Mouse (Mus musculus): ENCODE measurements around the gene Cgnl1. TPM values are rescaled to one million over a fixed set of nuclear protein-coding genes. Genes with fewer than 3 reads are reported as not detected.
A peak's percentile ranks its signal among the peaks of the same experiment; 100 is the strongest.

Gene Cgnl1
- 1 to 10 TPM; 4.0 to 7.6 TPM for total RNA-seq (2021)
- long read RNA-seq, experiment 1, partial matches to known transcripts, result 1 of 7 reads
- long read RNA-seq, experiment 1, other reads (novel, unspliced or antisense), result 6 of 7 reads
- long read RNA-seq, experiment 2, partial matches to known transcripts, result 0 of 5 reads
- long read RNA-seq, experiment 2, other reads (novel, unspliced or antisense), result 5 of 5 reads

DNA sequence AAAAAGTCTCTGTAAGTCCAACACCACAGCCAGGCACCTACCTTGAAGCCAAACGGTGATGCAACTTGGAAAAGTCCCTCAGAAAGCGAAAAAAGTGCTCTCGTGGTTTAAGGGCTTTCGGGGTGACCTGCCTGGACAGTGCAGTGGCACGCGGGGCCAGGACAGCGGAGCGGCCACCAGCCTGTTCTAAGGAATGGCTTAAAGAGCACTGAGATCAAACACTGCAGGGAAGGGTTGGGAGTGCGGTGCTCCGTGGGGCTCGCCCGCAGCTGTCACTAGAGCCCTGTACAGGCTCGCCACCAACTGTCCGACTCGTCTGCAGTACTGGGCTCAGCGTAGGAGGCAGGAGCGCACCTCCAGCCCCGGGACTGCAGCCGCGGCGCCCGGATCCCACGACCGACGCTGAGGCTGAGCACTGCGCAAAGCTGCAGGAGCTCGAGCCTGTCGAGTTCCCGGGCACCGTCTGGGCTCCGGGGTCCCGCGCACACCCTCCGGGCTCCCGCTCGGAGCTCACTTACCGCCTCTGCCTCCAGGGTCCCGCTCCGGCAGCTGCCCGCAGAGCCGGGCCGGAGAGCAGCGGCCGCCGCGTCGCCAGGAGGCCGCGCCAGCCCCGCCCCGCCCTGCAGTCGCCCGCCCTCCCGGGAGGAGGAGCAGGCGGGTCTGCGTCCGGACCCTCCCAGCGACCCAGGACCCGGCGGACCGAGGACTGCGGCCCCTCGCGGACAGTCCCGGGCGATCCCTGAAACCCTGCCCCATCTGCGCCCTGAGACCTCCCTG lies at the start of gene Cgnl1:
TSS of gene Cgnl1 (minus strand) at position 612 of the 777 bp plus-strand sequence.
- DNase-seq, result peak; percentile 55 to 67
- intact Hi-C loops (cut with DNase I), result loop anchor here (5.0 kb wide), 1 partner anchor 124 kb away; no protein-coding TSS in a partner anchor

DNA sequence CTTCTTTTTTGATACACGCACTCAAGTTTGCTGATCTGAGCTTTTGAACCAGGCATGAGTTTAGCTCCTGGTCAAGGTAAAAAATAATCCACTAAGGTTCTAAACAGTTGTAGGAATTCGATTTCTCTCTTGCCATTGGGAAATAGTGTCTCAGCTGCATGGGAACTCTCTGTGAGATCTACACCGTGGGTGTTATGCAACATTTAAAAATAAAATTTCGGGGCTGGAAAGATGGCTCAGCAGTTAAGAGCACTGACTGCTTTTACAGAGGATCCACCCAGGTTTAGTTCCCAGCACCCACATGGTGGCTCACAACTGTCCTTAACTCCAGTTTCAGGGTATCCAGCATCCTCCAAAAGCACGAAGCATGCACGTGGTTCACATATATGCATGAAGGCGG lies 47.1 kb upstream of the Cgnl1 start:
- DNase-seq, result no peak
- intact Hi-C loops (cut with DNase I), result no loop called here

DNA sequence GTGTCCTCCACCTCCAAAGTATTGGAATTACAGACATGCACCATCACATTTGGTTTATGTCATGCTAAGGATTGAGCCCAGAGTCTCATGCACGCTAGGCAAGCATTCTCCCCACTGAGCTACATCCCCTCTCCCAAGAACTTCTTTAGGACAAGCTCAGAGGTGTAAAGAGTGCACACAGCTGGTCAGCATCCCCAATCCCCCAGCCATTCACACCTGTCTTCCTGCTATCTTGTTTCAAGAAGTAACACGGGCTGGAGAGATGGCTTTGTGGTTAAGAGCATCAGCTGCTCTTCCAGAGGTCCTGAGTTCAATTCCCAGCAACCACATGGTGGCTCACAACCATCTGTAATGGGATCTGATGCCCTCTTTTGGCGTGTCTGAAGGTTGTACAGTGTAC lies 44.7 kb upstream of the Cgnl1 start:
- no peak for DNase-seq
- intact Hi-C loops (cut with DNase I), result no loop called here

DNA sequence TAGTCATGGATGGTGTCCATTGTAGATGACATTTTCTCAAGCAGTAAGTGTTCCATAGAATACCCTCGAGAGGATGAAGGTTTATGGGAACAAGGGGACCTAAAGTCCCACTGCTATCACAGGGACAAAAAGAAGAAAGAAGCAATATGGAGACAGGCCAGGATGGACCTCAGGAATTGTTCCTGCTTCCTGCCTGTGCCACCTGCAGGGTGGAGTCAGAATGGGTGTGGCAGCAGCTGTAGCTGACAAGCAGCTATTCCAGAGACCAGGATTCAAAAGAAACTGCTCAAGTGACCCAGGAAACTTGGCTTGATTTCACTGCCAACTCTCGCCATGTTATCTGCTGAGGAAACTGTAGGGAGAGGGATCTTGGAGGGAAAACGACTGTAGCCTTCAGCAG lies 42.2 kb upstream of the Cgnl1 start:
- no peak for DNase-seq
- intact Hi-C loops (cut with DNase I), result no loop called here

DNA sequence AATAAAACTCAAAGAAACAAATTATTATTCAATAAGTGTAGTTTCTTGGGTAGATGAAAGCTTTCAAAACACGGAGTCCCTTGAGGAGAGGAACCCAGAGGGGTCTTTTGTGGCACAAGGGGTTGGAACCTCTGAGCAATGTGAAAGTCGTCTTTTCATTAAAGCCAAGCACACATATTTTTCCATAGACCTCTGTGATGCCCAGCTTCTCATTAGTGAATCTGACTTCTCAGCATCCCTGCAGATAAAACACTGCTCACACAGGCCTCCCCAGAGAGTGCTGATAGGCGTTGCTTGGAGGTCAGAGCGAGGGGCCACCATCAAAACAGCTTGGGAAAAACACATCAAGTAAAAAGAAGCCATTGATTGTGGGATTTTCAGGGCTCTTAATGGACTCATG lies 41.5 kb upstream of the Cgnl1 start:
- no peak for DNase-seq
- intact Hi-C loops (cut with DNase I), result no loop called here

DNA sequence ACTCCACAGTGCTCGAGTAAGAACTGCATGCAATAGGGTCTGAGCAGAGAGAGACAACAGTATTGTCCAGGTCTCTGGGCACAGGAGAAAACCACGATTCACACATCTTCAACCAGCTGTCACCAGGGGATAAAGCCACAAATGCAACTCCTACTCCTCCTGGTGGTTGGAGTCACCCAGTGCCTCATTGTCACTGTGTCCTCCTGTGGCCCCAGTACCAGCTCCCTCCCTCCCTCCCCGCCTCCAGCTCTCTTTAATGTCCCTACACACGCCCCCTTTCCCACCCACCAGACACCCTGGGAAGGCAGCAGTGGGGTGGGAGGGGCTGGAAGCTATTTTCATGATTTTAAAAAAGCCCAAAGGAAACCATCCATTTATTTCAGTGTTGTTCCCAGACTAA lies 41.0 kb upstream of the Cgnl1 start:
- no peak for DNase-seq
- intact Hi-C loops (cut with DNase I), result no loop called here

DNA sequence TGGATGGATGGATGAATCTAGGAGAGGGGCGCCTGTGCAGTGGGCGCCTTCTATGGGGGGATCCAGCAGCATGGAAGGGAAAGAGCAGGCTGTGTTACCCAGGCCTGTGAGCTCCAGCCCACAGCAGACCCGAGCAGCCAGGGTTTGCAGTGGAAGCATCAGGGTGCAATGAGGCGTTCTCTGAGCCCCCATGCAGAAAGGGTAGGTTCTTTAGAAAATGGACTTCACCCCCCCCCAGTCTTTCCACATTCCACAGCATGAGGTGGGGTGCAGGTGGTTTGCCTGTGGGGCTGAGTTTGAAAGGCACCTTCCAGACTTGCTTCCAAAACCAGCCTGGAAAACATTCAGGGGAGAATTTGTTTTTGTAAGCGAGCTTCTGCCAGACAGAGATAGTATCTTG lies 40.0 kb upstream of the Cgnl1 start:
- intact Hi-C loops (cut with DNase I), result no loop called here
- no peak for DNase-seq

DNA sequence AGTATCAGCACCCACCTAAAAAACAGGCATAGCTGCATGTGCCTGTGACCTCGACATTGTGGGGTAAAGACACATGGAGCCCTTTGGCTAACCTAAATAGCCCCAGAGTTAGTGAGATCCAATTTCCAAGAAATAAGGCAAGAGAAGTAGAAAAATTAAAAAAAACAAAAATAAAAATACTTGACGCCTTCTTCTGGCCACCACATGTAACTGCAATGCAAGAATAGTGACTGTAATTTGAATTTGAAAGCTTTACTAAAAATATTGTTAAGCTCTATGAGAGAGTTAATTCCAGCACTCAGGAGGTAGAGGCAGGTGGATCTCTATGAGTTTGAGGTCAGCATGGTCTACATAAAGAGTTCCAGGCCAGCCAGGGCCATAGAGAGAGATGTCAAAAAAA lies 39.3 kb upstream of the Cgnl1 start:
- intact Hi-C loops (cut with DNase I), result no loop called here
- no peak for DNase-seq

DNA sequence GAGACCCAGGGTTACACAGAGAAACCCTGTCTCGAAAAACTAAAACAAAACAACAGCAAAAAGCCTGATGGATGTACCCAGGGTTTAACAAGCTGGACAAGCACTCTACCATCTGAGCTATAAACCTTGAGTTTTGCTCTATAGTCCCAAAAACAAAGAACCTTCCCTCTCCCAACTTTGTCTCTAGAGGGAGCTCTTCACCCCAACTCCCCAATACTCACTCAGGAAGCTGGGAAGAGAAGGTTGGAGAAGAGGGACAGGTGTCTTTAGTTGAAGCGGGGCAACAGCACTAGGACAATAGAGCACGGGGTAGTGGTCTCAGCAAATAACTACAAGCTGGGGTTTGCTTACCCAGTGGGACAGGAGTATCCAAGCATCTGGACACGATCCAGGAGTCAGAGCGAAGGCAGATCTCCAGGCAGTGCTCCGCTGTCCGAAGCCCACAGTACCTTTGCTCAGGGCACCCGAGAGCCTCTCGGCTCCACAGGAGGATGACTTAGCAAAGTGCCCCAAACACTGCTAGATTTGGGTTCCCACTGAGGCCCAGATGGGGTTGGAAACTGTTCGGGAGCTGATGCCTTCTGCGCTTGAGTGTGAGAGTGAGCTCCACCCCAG lies 37.3 kb upstream of the Cgnl1 start:
- no peak for DNase-seq
- intact Hi-C loops (cut with DNase I), result no loop called here

DNA sequence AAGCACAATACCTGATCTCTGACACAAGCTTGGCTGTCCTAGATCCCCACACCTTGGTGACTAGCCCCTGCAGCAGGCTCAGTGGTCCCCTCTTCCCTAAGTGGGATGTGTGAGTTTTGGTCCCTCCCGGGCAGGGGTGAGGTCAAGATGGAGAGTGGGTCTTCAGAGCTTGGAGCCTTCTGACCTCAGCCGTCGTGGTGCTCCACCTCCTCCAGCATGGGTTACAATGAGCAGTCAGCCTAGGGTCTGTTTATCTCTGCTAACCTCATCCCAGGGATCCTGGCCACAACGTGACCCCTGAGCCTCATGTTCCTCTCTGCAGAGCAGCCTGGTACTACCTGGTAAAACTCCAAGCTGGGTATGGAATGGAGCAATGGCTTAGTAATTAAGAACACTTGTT lies 36.4 kb upstream of the Cgnl1 start:
- DNase-seq, result no peak
- intact Hi-C loops (cut with DNase I), result no loop called here

DNA sequence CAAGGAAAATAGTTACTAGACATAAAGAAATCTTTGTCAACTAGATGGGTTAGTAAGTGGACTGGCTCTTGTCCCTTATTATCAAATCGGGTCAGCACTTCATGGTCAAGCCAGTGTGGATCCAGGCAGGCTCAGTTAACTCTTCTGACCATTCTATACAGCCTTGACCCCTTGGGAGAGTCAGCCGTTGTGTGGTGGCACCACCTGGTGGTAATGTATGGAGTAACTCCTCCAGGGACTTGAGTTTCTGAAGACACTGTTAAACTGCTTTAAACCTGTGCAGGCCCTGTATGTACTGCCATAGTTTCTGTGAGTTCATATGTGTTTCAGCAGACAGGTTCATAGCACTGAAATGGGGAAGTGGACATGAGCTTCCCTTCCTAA lies 35.0 kb upstream of the Cgnl1 start:
- intact Hi-C loops (cut with DNase I), result loop anchor here (1.0 kb wide), 1 partner anchor 160 kb away; no protein-coding TSS in a partner anchor
- peak; percentile 65 to 73 for DNase-seq

DNA sequence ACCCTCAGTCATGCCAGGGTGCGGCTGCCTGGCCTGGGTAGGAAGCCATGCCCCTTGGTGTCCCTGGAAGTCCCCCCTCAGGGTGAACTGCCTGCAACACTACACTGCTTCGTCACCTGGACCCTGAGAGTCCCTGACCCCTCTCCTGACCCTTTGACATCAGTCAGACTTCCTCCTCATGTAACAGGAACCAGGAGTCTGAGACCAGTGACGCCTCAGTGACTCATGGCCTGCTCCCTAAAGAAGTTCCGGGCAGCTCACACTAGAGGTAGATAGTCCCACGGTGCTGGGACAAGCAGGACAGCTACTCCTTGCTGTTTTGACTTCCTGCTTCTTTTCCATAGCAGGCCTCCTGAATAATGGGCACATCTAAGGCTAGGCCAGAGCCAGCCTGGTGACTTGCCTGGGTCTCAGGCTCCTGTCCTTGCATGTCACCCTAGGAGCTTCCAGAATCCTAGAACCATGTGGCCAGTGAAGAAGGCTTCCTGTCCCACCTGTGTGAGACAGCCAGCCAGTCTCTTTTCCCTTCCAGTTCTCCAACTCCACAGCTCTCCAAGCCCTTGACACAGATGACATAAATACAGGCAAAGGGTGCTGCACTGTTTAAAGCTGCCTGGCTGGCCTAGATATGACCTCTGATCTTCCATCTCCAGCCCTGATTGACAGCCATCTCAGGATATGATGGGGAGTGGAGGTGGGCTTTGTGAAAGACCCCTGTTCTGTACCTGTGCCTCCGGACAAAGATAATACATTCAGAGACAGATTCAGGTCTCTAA lies 34.4 kb upstream of the Cgnl1 start:
- DNase-seq, result no peak
- intact Hi-C loops (cut with DNase I), result loop anchor here (1.0 kb wide), 1 partner anchor 160 kb away; no protein-coding TSS in a partner anchor

DNA sequence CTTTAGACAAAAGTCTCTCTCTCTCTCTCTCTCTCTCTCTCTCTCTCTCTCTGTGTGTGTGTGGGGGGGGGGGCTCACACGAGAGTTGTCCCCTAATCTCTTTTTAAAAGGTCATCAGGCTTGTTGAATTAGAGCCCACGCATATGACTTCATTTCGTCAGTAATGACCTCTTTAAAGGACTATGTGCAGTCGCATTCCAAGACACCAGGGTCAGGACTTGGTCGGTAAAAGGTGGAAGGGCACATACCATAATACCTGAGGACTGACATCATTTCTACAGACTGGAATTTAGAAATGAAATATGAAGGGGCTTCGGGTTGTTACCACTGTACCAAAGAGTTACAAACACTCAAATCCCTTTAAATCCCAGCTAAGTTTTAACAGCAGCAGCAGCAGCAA lies 32.7 kb upstream of the Cgnl1 start:
- no peak for DNase-seq
- intact Hi-C loops (cut with DNase I), result no loop called here

DNA sequence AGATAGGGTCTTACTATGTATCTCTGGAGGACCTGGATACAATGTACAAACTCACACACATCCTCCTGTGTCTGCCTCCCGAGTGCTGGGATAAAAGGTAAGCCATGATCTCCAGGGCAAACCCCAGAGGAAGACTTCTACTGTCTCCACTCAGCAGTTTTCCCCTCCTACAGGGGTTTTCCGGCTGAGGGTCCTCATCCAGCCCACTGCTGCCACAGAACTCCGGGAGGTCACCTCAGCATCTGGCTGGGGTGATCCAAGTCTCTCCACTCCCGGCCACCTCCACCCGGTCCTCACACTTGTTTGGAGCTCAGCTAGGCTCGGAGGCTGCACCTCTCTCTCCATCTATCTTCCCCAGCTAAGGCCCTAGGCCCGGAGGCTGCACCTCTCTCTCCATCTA lies 31.9 kb upstream of the Cgnl1 start:
- intact Hi-C loops (cut with DNase I), result no loop called here
- no peak for DNase-seq

DNA sequence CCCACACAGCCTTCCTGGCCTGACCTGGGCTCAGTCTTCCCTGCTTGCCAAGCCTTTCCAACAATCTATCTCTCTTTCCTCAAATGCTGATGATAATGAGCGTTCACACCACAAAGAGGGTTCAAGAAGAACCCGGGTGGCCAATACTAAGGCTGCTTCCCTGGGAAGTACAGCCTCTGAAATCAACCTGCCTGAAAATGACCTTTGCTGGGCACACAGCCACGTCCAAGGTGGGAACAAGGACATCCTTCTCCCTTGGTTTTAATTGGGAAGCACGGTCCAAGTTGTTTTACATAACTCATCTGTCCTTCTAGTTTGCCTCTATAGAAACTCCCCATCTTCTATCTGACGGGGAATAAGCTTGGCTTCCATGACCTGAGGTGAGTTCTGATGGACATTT lies 28.2 kb upstream of the Cgnl1 start:
- no peak for DNase-seq
- intact Hi-C loops (cut with DNase I), result no loop called here

DNA sequence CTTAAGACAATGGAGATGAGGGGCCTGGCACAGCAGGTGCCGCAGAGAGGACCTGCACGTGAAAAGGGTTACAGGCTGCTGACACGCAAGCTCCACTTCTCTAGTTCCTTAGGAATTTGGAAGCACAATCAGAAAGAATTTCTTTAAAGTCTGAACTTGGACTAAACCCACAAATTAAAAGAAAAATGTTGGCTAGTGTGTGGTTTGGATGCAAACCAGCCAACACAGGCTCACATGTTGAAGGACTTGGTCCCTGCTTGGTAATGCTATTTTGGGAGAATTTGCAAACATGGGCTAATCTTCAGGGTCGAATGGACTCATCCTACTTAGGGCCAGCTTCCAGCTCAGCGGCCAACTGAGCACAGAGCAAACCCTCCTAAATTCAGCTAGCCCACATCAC lies 26.8 kb upstream of the Cgnl1 start:
- intact Hi-C loops (cut with DNase I), result no loop called here
- no peak for DNase-seq

DNA sequence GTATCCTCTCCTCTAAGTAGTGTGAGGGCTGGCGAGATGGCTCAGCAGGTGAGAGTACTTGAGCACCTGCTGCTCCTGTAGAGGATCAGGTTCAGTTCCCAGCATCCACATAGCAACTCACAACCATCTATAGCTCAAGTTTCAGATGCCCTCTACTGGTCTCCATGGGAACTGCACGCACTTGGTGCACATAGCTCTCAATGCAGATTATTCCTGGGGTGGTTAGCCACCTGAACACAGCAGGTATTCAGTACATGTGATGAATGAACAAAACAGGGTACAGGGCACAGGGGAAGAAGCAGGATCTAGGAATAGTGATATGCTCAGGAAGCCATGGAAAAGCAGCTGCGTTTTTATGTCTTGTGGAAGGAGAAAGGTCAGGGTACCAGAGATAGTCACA lies 6.0 kb upstream of the Cgnl1 start:
- intact Hi-C loops (cut with DNase I), result no loop called here
- no peak for DNase-seq

DNA sequence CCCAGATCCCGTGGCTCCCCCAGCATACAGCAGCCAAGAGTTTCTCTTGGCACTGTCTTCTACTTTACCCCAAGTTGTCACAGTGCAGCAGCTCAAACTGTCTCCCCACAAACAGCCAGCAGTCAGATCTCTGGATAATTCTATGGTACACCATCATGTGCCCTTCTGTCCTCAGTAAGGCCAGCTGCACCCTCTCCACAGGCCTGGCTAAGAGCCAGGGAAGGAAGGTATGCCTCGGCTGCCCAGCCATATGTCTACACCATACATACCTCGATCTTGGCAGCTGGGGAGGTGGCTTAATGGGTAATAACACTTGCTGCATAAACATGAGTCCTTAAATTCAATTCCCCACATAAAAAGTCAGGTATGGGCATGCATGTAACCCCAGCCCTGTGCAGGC lies 4.9 kb upstream of the Cgnl1 start:
- no peak for DNase-seq
- intact Hi-C loops (cut with DNase I), result no loop called here

DNA sequence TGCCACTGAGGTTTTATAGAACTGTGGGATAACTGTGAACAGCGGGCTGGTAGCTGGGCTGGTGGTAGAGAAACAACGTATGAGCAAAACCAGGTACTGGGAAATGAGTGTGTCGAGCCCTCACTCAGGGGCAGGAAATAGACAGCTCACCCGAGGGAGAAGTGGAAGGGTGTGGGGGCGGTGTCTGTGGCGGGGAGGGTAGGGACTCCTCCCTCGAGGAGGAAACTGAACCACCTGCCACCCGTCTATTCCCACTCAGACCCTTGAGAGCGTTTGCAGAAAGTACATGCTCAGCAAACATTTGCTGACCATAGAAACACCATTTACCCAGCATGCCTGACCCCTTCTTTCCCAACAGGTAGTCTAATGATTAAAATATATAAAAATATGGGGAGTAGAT lies 2.2 kb upstream of the Cgnl1 start:
- intact Hi-C loops (cut with DNase I), result loop anchor here (5.0 kb wide), 1 partner anchor 126 kb away; no protein-coding TSS in a partner anchor
- DNase-seq, result no peak

DNA sequence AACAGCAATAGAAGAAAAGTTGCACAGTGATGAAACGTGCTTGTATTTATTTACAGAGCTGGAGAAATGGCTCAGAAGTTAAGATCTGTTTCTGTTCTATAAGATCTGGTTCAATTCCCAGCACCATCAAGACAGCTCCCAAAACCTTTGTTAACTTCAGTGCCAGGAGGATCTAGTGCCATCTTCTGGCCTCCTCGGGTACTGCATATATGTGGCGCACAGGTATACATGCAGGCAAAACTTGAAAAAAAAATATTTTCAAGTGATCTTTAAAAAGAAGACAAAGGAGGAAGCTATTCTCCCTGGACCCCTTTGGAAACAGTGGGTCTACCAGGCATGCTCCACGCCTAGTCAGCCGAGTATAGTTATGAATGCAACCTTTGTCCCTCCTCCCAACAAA lies 936 bp upstream of the Cgnl1 start:
- no peak for DNase-seq
- intact Hi-C loops (cut with DNase I), result loop anchor here (5.0 kb wide), 1 partner anchor 125 kb away; no protein-coding TSS in a partner anchor

DNA sequence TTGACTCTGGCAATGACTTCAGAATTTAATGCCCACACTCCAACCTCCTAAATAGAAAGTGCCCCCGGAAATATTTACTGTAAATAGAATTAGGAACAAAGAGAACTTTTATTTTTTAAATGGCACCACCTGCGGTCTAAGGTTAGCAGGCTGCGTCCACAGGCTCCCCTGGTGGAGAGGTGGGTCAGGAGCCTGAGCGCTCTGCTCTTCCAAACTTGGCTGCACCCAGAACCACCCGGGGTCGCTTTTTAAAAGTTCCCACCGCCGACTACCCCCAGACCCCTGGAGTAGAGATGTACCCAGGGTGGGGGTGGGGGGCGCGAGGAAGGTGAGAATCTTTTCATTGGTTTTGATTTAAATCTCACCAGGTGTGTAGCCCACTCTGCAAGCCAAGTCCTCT lies 918 bp downstream of the Cgnl1 start:
- no peak for DNase-seq
- intact Hi-C loops (cut with DNase I), result loop anchor here (5.0 kb wide), 1 partner anchor 123 kb away; no protein-coding TSS in a partner anchor
